Mouse (Mus musculus): Measurements from ENCODE around the gene Ube2g2. TPM values are rescaled to one million over a fixed set of nuclear protein-coding genes. Genes with fewer than 3 reads are reported as not detected.
"Not testable (repeated sequence)": the region's sequence is repeated elsewhere in the genome, so short reads cannot be mapped to it uniquely, and the experiment has no call there.

Gene Ube2g2
- polyA plus RNA-seq, 1 experiment from 2014 or later: 98.4 TPM

- H3K27ac ChIP-seq: no peak overlapping the region
- H3K9me3 ChIP-seq (replicated peaks): no peaks in the 10 kb centered on the region
- peaks cover 9% of the 10 kb centered on the region for H3K4me1 ChIP-seq
- no peak overlapping the region for H3K4me3 ChIP-seq
- peaks cover 24% of the 10 kb centered on the region for H3K27me3 ChIP-seq (ENCODE audit: low read depth, poor library complexity, severe bottlenecking)
- H3K36me3 ChIP-seq: no peaks in the 10 kb centered on the region
- 90% methylated on average over 4 of the region's 4 CpGs for WGBS
- DNase-seq (ENCODE audit: low spot score): no peak
Observed at GRCm38 (mm10) chr10:77667402-77667801, 45.3 kb downstream of the Ube2g2 start.

- Histone ChIP-seq H3K4me1 (peaks cover 15% of the 10 kb centered on the region), H3K36me3 (no peaks in the 10 kb centered on the region), H3K9me3 (replicated peaks) (no peaks in the 10 kb centered on the region), H3K27ac (no peak overlapping the region), H3K4me3 (no peak overlapping the region), H3K27me3 (ENCODE audit: low read depth, poor library complexity, severe bottlenecking) (peaks cover 15% of the 10 kb centered on the region)
- no peak for DNase-seq (ENCODE audit: low spot score)
- 76% methylated on average over 4 of the region's 4 CpGs for WGBS
Observed at GRCm38 (mm10) chr10:77670710-77671109, 48.6 kb downstream of the Ube2g2 start.

- Histone ChIP-seq H3K27me3 (ENCODE audit: low read depth, poor library complexity, severe bottlenecking) (peaks cover 20% of the 10 kb centered on the region), H3K4me3 (no peak overlapping the region), H3K4me1 (peaks cover 15% of the 10 kb centered on the region), H3K36me3 (no peaks in the 10 kb centered on the region), H3K9me3 (replicated peaks) (no peaks in the 10 kb centered on the region), H3K27ac (no peak overlapping the region)
- no peak for DNase-seq (ENCODE audit: low spot score)
- 60% methylated on average over 4 of the region's 4 CpGs for WGBS
Observed at GRCm38 (mm10) chr10:77671519-77671918, 49.4 kb downstream of the Ube2g2 start.

DNA sequence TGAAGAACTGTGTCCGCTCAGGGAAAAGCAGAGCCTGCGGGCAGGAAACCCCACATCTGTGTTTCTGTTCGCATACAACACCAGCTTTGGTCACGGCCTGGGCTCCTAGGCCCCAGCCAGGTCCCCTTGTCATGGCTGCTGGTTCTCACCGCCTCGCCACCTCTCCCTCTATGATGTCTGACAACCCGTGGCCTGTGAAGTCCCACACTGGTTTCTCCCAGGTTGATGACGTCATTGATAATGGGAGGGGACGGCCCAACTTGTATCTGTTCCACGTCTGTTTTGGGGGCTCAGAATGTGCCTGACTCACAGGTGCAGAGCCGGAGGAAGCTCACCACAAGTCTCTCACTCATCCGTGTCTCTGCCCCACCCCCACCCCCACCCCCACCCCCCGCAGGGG lies 51.7 kb downstream of the Ube2g2 start:
- no peak overlapping the region for H3K4me3 ChIP-seq
- DNase-seq (ENCODE audit: low spot score): no peak
- no peaks in the 10 kb centered on the region for H3K9me3 ChIP-seq (replicated peaks)
- 61% methylated on average over 13 of the region's 13 CpGs for WGBS
- H3K36me3 ChIP-seq: no peaks in the 10 kb centered on the region
- H3K27me3 ChIP-seq (ENCODE audit: low read depth, poor library complexity, severe bottlenecking): peaks cover 42% of the 10 kb centered on the region
- H3K4me1 ChIP-seq: peaks cover 33% of the 10 kb centered on the region
- H3K27ac ChIP-seq: no peak overlapping the region

DNA sequence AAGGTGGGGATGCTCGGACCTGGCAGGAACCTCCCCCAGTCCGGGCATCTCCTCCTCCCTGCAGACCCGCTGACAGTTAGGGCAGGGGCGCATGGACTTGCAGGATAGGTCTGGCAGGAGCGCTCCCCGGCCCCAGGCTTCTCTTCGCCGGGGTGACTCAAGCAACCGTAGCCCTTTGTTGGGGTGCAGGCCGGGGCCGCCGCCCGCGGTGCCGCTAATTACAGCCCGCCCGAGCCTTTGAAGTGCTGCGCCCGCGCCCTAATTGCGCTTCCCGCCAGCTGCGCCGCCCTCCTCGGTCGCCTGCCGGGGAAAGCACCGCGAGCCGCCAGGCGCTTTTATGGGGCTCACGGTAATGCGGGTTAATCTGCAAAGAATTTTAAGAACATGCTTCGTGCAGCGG lies 55.5 kb downstream of the Ube2g2 start:
- DNase-seq (ENCODE audit: low spot score): peak; percentile 68
- under 1% methylated on average over 35 of the region's 35 CpGs for WGBS
- H3K27me3 ChIP-seq (ENCODE audit: low read depth, poor library complexity, severe bottlenecking): peaks cover 53% of the 10 kb centered on the region
- H3K4me3 ChIP-seq: peak overlapping the region; percentile 54
- H3K9me3 ChIP-seq (replicated peaks): no peaks in the 10 kb centered on the region
- peaks cover 47% of the 10 kb centered on the region for H3K4me1 ChIP-seq
- H3K36me3 ChIP-seq: no peaks in the 10 kb centered on the region
- peak overlapping the region; percentile 78 for H3K27ac ChIP-seq

- DNase-seq (ENCODE audit: low spot score): no peak
- H3K4me3 ChIP-seq: no peak overlapping the region
- no peaks in the 10 kb centered on the region for H3K9me3 ChIP-seq (replicated peaks)
- no peaks in the 10 kb centered on the region for H3K36me3 ChIP-seq
- 78% methylated on average over 7 of the region's 7 CpGs for WGBS
- peaks cover 65% of the 10 kb centered on the region for H3K27me3 ChIP-seq (ENCODE audit: low read depth, poor library complexity, severe bottlenecking)
- H3K4me1 ChIP-seq: peaks cover 56% of the 10 kb centered on the region
- no peak overlapping the region for H3K27ac ChIP-seq
Observed at GRCm38 (mm10) chr10:77682994-77683393, 60.9 kb downstream of the Ube2g2 start.

GRCm38 (mm10) chr10:77684181-77684580 lies 62.1 kb downstream of the Ube2g2 start:
- H3K27ac ChIP-seq: no peak overlapping the region
- no peak for DNase-seq (ENCODE audit: low spot score)
- H3K4me3 ChIP-seq: no peak overlapping the region
- H3K36me3 ChIP-seq: no peaks in the 10 kb centered on the region
- peaks cover 65% of the 10 kb centered on the region for H3K27me3 ChIP-seq (ENCODE audit: low read depth, poor library complexity, severe bottlenecking)
- H3K4me1 ChIP-seq: peaks cover 53% of the 10 kb centered on the region
- no peaks in the 10 kb centered on the region for H3K9me3 ChIP-seq (replicated peaks)
- 24% methylated on average over 8 of the region's 8 CpGs for WGBS

GRCm38 (mm10) chr10:77685895-77686664 lies 64.0 kb downstream of the Ube2g2 start, which contains the start of gene Tspear:
Gene Tspear, plus strand, starts transcription at chr10:77686569.
- Histone ChIP-seq H3K27ac (no peak within 1 kb of the TSS), H3K9me3 (replicated peaks) (no peaks in the 10 kb centered on the region), H3K4me1 (peaks cover 58% of the 10 kb centered on the region), H3K36me3 (no peaks in the 10 kb centered on the region), H3K27me3 (ENCODE audit: low read depth, poor library complexity, severe bottlenecking) (peaks cover 70% of the 10 kb centered on the region), H3K4me3 (no peak within 1 kb of the TSS)
- DNase-seq (ENCODE audit: low spot score): no peak
- WGBS: 2% methylated on average over 22 of the region's 22 CpGs

DNA sequence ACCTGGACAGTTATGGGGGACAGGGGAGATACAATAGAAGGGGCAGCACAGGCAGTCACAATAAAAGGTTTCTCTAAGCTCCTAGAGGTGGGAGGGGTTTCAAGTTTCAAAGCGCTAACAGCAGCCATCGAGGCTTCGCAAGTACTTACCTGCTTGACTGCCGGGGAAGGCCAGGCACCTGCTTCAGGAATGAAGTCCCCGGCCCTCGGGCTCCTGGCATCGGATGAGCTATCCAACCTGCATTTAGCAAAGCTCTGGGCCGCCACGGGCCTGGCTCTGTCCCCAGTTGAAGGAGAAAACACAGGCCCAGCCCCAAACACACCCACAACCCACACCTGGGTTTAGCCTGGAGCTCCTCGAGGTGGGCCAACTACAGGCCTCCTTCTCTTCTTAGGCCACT lies 64.9 kb downstream of the Ube2g2 start:
- H3K4me3 ChIP-seq: no peak overlapping the region
- H3K36me3 ChIP-seq: no peaks in the 10 kb centered on the region
- no peak overlapping the region for H3K27ac ChIP-seq
- H3K4me1 ChIP-seq: peaks cover 60% of the 10 kb centered on the region
- WGBS: 16% methylated on average over 10 of the region's 10 CpGs
- H3K27me3 ChIP-seq (ENCODE audit: low read depth, poor library complexity, severe bottlenecking): peaks cover 70% of the 10 kb centered on the region
- no peaks in the 10 kb centered on the region for H3K9me3 ChIP-seq (replicated peaks)
- no peak for DNase-seq (ENCODE audit: low spot score)

GRCm38 (mm10) chr10:77690356-77690807 lies 68.3 kb downstream of the Ube2g2 start, which contains the start of gene Gm19402:
Gene Gm19402, minus strand, starts transcription at chr10:77690757.
- WGBS: 83% methylated on average over 3 of the region's 3 CpGs
- H3K27me3 ChIP-seq (ENCODE audit: low read depth, poor library complexity, severe bottlenecking): peaks cover 49% of the 10 kb centered on the region
- H3K4me3 ChIP-seq; H3K36me3 ChIP-seq; DNase-seq (ENCODE audit: low spot score); H3K27ac ChIP-seq; H3K9me3 ChIP-seq (replicated peaks): not testable (repeated sequence)
- H3K4me1 ChIP-seq: peaks cover 71% of the 10 kb centered on the region

MicroRNAs encoded within 50 kb of the gene (microRNA counts, 519-probe panel; counts per million panel counts)
- 684 counts per million, percentile 72 among the panel's probes with 10 or more counts for microRNA mmu-miR-1930

Small RNA genes lying within 50 kb of the gene (microRNA-seq; reads per million reads assigned to microRNA genes)
- 27.0 reads per million, percentile 33 among the genes with 10 or more reads in this experiment for gene Mir1930

Other genes with a start within 250 kb of the Ube2g2 start
- gene Adarb1, start 204.0 kb upstream of the Ube2g2 start, polyA plus RNA-seq (2016; fragmentation: Nextera tagmentation; extraction: Ambion mirVana): 4.9 and 5.0 TPM in 2 replicates
- gene Fam207a, start 106.5 kb upstream of the Ube2g2 start, polyA plus RNA-seq (2016; fragmentation: Nextera tagmentation; extraction: Ambion mirVana): 51.0 and 51.8 TPM in 2 replicates
- gene Itgb2, start 92.0 kb upstream of the Ube2g2 start, polyA plus RNA-seq (2016; fragmentation: Nextera tagmentation; extraction: Ambion mirVana): 0.75 and 0.85 TPM in 2 replicates
- gene Pttg1ip, start 40.6 kb upstream of the Ube2g2 start, polyA plus RNA-seq (2016; fragmentation: Nextera tagmentation; extraction: Ambion mirVana): 64.0 and 73.7 TPM in 2 replicates
- gene Sumo3, start 16.2 kb upstream of the Ube2g2 start, polyA plus RNA-seq (2016; fragmentation: Nextera tagmentation; extraction: Ambion mirVana): 400 and 420 TPM in 2 replicates
- gene Gm49325, start 16.1 kb upstream of the Ube2g2 start, polyA plus RNA-seq (2016; fragmentation: Nextera tagmentation; extraction: Ambion mirVana): 1.6 and 1.7 TPM in 2 replicates
- 0.59 and 0.74 TPM in 2 replicates for gene Tspear, start 64.3 kb downstream of the Ube2g2 start, polyA plus RNA-seq (2016; fragmentation: Nextera tagmentation; extraction: Ambion mirVana)
- not detected in 2 replicates for gene Gm19402, start 68.5 kb downstream of the Ube2g2 start, polyA plus RNA-seq (2016; fragmentation: Nextera tagmentation; extraction: Ambion mirVana)
- not detected in 2 replicates for gene Gm9508, start 75.0 kb downstream of the Ube2g2 start, polyA plus RNA-seq (2016; fragmentation: Nextera tagmentation; extraction: Ambion mirVana)
- not detected in 2 replicates for gene Gm10272, start 84.4 kb downstream of the Ube2g2 start, polyA plus RNA-seq (2016; fragmentation: Nextera tagmentation; extraction: Ambion mirVana)
- gene Gm10024, start 89.2 kb downstream of the Ube2g2 start, polyA plus RNA-seq (2016; fragmentation: Nextera tagmentation; extraction: Ambion mirVana): not detected in 2 replicates
- not detected in 2 replicates for gene Gm10142, start 93.5 kb downstream of the Ube2g2 start, polyA plus RNA-seq (2016; fragmentation: Nextera tagmentation; extraction: Ambion mirVana)
- not detected in 2 replicates for gene Krtap12-1, start 98.3 kb downstream of the Ube2g2 start, polyA plus RNA-seq (2016; fragmentation: Nextera tagmentation; extraction: Ambion mirVana)
- not detected in 2 replicates for gene Gm10100, start 104.2 kb downstream of the Ube2g2 start, polyA plus RNA-seq (2016; fragmentation: Nextera tagmentation; extraction: Ambion mirVana)
- not detected in 2 replicates for gene Gm18596, start 120.4 kb downstream of the Ube2g2 start, polyA plus RNA-seq (2016; fragmentation: Nextera tagmentation; extraction: Ambion mirVana)
- not detected in 2 replicates for gene Gm9736, start 129.1 kb downstream of the Ube2g2 start, polyA plus RNA-seq (2016; fragmentation: Nextera tagmentation; extraction: Ambion mirVana)
- gene Gm3233, start 137.4 kb downstream of the Ube2g2 start, polyA plus RNA-seq (2016; fragmentation: Nextera tagmentation; extraction: Ambion mirVana): not detected in 2 replicates
- not detected in 2 replicates for gene Gm3238, start 149.1 kb downstream of the Ube2g2 start, polyA plus RNA-seq (2016; fragmentation: Nextera tagmentation; extraction: Ambion mirVana)
- gene Gm7138, start 154.7 kb downstream of the Ube2g2 start, polyA plus RNA-seq (2016; fragmentation: Nextera tagmentation; extraction: Ambion mirVana): not detected in 2 replicates
- not detected in 2 replicates for gene Gm3250, start 160.3 kb downstream of the Ube2g2 start, polyA plus RNA-seq (2016; fragmentation: Nextera tagmentation; extraction: Ambion mirVana)
- gene Gm7137, start 165.9 kb downstream of the Ube2g2 start, polyA plus RNA-seq (2016; fragmentation: Nextera tagmentation; extraction: Ambion mirVana): not detected in 2 replicates
- gene Gm9639, start 172.8 kb downstream of the Ube2g2 start, polyA plus RNA-seq (2016; fragmentation: Nextera tagmentation; extraction: Ambion mirVana): not detected in 2 replicates
- gene Gm19668, start 176.9 kb downstream of the Ube2g2 start, polyA plus RNA-seq (2016; fragmentation: Nextera tagmentation; extraction: Ambion mirVana): not detected in 2 replicates
- not detected in 2 replicates for gene Gm9507, start 189.6 kb downstream of the Ube2g2 start, polyA plus RNA-seq (2016; fragmentation: Nextera tagmentation; extraction: Ambion mirVana)
- not detected in 2 replicates for gene Gm2696, start 192.4 kb downstream of the Ube2g2 start, polyA plus RNA-seq (2016; fragmentation: Nextera tagmentation; extraction: Ambion mirVana)
- not detected in 2 replicates for gene Krtap10-4, start 204.8 kb downstream of the Ube2g2 start, polyA plus RNA-seq (2016; fragmentation: Nextera tagmentation; extraction: Ambion mirVana)
- gene Krtap10-10, start 213.7 kb downstream of the Ube2g2 start, polyA plus RNA-seq (2016; fragmentation: Nextera tagmentation; extraction: Ambion mirVana): not detected in 2 replicates
- not detected in 2 replicates for gene Gm36176, start 224.5 kb downstream of the Ube2g2 start, polyA plus RNA-seq (2016; fragmentation: Nextera tagmentation; extraction: Ambion mirVana)
- not detected in 2 replicates for gene Gm10318, start 230.6 kb downstream of the Ube2g2 start, polyA plus RNA-seq (2016; fragmentation: Nextera tagmentation; extraction: Ambion mirVana)
- gene Gm3285, start 239.7 kb downstream of the Ube2g2 start, polyA plus RNA-seq (2016; fragmentation: Nextera tagmentation; extraction: Ambion mirVana): not detected in 2 replicates